Mouse (Mus musculus) C2C12 (cell line): Measurements from ENCODE around the gene Cdc42ep1.

Experiments
- CEBPB ChIP-seq: IDR thresholded peaks from one replicate; pipeline ENCODE4 v1.6.1; 2011; ENCODE audit warnings: low read depth, mild to moderate bottlenecking, control low read depth, moderate library complexity
- CTCF ChIP-seq: IDR thresholded peaks from one replicate; pipeline ENCODE4 v1.5.1; 2011; ENCODE audit not compliant: control insufficient read depth, insufficient read depth, insufficient read length
- FOSL1 ChIP-seq: IDR thresholded peaks from one replicate; pipeline ENCODE4 v1.8.0; 2011; ENCODE audit warnings: mild to moderate bottlenecking, low read length; ENCODE audit not compliant: poor library complexity, insufficient read depth, severe bottlenecking
- MAX ChIP-seq: IDR thresholded peaks from one replicate; pipeline ENCODE4 v1.6.1; 2011; ENCODE audit warnings: mild to moderate bottlenecking, control low read depth
- MYOD1 ChIP-seq: IDR thresholded peaks from one replicate; pipeline ENCODE4 v1.6.1; 2011; ENCODE audit warnings: low read depth; ENCODE audit not compliant: control insufficient read depth, insufficient read length
- MYOG ChIP-seq: IDR thresholded peaks from one replicate; pipeline ENCODE4 v1.6.1; 2011; ENCODE audit not compliant: control insufficient read depth, insufficient read length; ENCODE audit errors: extremely low read depth
- USF1 ChIP-seq: IDR thresholded peaks from one replicate; pipeline ENCODE4 v1.6.1; 2011; ENCODE audit warnings: low read depth, mild to moderate bottlenecking, control low read depth, moderate library complexity

DNA sequence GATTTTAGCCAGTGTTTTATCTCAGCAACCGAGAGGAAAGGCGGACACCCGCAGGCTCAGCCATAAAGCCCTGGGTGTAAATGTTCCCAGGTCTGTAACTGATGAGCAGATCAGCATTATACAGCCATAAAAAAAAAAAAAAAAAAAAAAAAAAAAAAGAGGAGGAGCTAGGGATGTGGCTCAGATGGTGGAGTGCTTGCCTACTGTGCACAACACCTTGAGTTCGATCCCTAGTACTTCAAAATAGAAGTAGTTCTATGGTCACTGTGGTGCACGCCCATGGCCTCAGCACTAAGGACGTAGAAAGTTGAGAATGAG, 26.4 kb upstream of the Cdc42ep1 start:
- TF ChIP-seq CTCF (no peak), MAX (no peak), MYOD1 (no peak), CEBPB (no peak), MYOG (no peak), USF1 (no peak), FOSL1 (no peak)
